Mouse (Mus musculus) mature B cell (primary cell): ENCODE results near the gene Tyms.
"Not testable (repeated sequence)": the region's sequence is repeated elsewhere in the genome, so short reads cannot be mapped to it uniquely, and the experiment has no call there.

Source experiments
- in situ Hi-C: fragments of 300-500 bp; cut with MboI; formaldehyde crosslinking; loops from 2 replicates; pipeline ENCODE4 v1.14.3; 2019

The Tyms gene

GRCm38 (mm10) chr5:30103340-30103739 is 29.9 kb upstream of the Tyms start:
- in situ Hi-C loops = no loop called here

DNA sequence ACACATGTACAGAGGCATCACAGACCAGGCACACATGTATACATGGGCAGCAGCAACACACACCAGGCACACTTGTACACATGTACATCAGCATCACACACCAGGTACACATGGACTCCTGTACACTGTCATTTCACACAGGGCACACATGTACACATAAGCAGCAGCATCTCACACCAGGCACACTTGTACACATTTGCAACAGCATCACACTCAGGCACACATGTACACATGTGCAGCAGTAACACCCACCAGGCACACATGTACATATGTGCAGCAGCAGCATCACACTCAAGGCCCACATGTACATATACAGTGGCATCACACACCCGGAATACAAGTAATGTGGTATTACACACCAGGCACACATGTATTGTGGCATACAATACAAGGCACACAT is 24.8 kb upstream of the Tyms start:
- in situ Hi-C loops = no loop called here

DNA sequence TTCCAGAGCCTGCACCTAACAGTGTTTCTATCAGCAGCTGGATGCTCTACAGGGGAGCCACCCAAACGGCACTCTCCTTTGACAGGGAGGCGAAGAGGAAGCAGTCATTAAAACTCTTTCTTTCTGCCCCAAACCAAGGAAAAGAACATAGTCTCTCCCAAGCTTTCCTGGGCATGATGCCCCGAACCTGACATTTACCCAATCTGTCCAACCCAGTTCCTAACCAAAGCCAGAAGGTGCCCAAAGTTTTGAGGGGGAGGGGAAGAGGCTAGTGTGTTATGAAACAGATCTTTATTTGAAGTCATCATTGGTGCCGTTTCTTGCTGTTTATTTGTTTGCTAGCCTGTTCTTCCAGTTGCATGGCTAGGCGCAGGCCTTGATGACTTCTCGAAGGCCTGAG is 22.3 kb upstream of the Tyms start:
- in situ Hi-C loops = no loop called here

DNA sequence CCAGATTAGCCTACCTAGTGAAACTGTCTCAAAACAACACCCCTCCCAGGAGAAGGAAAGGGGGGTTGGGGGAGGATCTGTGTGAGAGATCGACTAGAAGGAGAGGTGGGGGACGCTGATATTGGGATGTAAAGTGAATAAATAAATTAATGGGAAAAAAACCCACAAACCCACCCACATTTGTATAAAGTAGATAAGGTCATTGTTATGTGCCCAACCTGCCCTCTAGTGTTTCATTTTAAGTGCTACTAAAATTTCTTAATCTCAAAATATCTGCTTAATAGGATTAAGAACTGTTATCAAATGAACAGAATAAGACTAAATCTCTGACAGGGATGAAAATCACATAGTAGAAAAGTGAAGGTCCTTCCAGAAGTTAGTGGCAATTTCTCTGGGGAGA is 21.0 kb upstream of the Tyms start:
- in situ Hi-C loops = no loop called here

- in situ Hi-C loops = no loop called here
Observed at GRCm38 (mm10) chr5:30092701-30093100, 19.3 kb upstream of the Tyms start.

GRCm38 (mm10) chr5:30072377-30072776 is 1.0 kb downstream of the Tyms start:
- in situ Hi-C loops = no loop called here

GRCm38 (mm10) chr5:30071677-30072076 is 1.7 kb downstream of the Tyms start:
- in situ Hi-C loops = no loop called here

- in situ Hi-C loops = no loop called here
Observed at GRCm38 (mm10) chr5:30067726-30068125, 5.7 kb downstream of the Tyms start.

DNA sequence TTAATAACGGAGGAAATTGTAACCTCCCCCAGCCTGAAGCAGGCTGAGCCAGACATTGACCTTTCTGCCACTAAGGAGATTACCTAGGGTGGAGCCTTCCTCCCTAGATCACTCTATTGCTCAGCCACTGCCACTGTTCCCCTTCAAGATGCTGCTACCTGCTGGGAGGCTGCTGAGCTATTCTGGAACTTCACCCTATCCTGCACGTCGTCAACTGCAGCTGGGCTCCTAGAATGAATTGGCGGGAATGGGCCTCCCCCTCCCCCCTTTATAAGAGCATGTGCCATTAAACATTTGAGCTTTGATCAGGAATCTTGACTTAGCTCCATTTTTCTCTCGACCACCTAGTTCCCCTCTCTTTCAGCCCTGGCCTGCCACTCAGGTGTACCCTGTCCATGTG is 13.8 kb downstream of the Tyms start:
- in situ Hi-C loops = not testable (repeated sequence)

GRCm38 (mm10) chr5:30058216-30058731 is 15.1 kb downstream of the Tyms start:
- in situ Hi-C loops = no loop called here

DNA sequence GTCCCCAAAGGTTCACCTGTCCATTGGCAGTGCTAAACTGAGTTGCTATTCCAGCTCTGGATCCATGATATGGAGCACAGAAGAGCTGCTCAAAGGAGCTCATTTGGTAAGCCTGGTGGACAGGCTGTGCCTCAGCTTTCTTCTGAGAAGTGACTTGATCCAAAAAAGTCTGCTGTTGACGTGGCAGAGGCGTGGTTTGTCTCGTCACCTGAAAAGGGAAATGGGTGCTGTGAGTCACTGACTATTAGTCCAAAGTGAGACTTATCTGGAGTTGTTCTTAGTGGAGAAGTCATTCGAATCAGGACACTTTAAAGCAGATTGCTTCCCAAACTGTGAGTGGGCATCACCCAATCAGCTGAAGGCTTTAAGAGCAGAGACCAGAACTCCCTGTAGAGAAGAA is 33.6 kb downstream of the Tyms start:
- in situ Hi-C loops = not testable (repeated sequence)

- in situ Hi-C loops = not testable (repeated sequence)
Observed at GRCm38 (mm10) chr5:30039324-30039723, 34.1 kb downstream of the Tyms start.

DNA sequence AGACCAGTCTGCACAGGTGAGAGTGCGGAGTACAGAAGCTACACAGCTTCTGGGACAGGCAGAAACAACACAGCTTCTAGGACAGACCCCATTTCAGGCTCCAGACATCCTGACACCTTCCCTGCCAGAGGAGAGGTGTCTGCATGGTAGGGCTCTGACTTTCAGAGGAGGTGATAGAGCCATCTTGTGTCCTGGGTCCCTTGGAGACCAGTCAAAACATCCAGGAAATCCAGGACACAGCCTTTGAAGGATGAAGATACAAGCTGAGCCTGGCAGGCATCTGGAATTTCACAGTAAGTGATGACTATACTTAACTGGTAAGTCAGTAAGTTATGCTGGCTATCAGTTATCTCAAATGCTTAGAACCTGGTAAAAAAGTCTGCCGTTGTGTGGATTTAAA is 36.3 kb downstream of the Tyms start:
- in situ Hi-C loops = not testable (repeated sequence)

DNA sequence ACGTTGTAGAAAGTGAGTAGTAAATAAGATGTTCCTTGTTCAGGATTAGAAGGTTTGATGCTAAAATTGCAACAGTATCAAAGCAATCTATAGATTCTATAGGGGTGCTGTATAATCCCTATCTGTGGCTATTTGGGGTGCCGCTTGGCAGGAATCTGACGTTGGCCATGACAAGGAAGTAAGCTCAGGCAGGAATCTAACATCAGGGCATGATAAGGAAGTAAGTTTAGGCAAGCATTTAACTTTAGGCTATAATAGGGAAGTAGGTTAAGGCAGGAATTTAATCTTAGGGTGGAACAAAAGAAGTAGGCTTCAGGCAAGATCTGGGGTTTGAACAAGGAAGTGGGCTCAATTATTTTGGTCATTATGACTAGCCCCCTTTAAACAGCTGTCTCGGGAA is 37.6 kb downstream of the Tyms start:
- in situ Hi-C loops = not testable (repeated sequence)

DNA sequence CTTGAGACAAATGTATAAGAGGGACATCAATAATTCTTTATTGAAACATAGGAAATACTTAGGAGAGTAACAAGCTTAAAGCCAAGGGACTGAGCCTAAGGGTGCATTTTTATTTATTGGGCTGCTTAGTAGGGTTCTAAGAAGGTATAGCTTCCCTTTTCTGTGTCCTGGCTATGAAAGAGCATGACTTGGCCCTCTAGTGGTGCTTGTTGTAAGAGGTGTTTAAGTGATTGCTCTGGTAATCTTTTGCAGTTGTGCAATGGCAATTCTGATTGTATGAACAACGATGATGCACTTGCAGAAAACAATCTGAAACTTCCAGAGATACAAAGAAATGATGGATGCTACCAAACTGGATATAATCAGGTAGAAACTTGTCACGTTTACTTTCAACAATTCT is 58.8 kb downstream of the Tyms start:
- in situ Hi-C loops = loop anchor here (25.0 kb wide), 1 partner anchor 177 kb away; no protein-coding TSS in a partner anchor

- in situ Hi-C loops = loop anchor here (25.0 kb wide), 1 partner anchor 176 kb away; no protein-coding TSS in a partner anchor
Observed at GRCm38 (mm10) chr5:30012726-30013503, 60.5 kb downstream of the Tyms start, which contains the start of gene Il6. Il6 (plus strand) TSS chr5:30013114.
